Mouse (Mus musculus): ENCODE measurements at regions not wholly inside any gene's neighbourhood (a gene's known extent, or its start where the extent isn't known, plus 50 kb on each side); places are given as distances from the start of the nearest gene placed in this dataset.

DNA sequence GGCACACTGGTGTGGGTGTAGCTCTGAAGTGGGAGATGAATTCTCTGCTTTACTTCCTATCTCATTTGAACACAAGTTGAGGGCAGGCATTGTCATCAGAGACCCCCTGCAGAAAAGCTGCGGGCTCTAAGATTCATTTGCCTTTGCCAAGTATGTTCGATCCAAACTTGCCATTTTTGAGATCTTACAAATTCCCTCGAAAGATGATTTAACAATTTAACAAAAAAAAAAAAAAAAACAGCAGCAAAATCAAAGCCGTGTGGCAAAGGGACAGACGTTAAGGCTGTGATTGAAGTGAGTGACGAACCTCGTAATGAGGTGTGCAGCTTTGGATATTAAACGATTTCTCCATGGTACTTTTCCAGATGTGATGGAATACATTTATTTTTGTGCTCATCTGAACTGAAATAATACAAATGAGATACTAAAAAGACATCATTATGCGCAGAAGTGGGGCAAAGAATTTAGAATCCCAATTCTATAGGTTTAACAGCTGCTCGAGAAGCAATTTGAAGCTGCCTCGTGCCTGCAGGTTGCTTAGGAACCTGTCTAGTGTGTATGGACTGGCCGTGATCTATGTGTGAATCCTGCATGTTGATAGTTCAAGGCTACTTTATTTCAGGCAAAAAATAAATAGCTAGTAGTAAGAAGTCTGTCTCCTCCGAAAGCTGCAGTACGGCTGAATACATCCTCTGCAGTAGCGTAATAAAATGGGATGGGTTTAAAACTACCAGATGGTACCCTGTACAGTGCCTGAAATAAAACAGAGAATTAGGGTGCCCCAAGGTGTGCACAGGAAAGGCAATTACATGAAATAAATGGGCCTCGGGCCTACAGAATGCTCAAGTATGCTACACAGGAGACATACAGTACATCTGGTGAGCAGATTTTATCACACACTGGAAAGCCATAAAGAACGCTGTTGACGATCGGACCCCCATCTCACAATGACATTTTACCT, 393.0 kb upstream of the Hnrnpa3 start:
- no peak for DNase-seq (ENCODE audit: low spot score)
- intact Hi-C loops (cut with DNase I), result no loop called here

DNA sequence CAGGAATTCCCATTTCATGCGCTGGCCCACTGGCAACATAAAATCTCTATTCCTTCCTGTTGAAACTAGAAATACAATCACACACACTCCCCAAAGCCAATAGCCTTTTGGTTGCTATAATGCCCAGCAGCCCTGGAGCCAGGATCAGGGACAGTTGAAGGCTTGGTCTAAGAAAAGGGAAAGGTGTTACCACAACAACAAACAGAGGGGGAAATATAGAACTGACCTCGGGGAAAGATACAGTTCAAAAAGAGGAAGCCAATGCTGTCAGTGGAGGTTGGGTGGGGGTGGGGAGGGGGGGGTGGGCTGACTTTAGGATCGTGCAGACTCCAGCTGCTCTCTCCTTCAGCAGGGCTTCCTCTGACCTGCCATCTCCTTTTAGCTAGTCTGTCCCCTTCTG, 391.1 kb upstream of the Hnrnpa3 start:
- intact Hi-C loops (cut with DNase I), result no loop called here

GRCm38 (mm10) chr2:75269446-75269845, 389.6 kb upstream of the Hnrnpa3 start:
- intact Hi-C loops (cut with DNase I), result no loop called here
- DNase-seq (ENCODE audit: low spot score), result no peak

More for the DNA sequence above, 391.1 kb upstream of the Hnrnpa3 start:
- DNase-seq (ENCODE audit: low spot score), result no peak

DNA sequence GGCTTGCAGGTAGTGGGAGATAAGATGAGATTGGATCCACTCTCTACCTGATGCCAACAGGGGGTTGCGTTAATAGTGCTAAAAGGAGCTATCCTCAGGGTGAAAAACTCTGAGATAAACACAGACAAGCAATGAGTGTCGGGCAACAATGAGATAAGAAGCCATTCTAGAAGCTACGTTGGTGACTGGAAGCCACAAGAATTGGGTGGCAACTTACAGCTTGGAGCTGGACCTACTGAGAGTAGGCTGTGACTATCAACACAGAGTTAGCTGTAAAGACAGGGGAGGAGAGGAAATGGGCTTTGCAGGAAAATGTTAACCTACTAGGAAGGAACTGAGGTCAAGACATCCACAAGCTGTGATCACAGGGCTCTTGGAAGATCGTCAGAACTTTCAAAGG, 388.9 kb upstream of the Hnrnpa3 start:
- DNase-seq (ENCODE audit: low spot score), result no peak
- intact Hi-C loops (cut with DNase I), result no loop called here

GRCm38 (mm10) chr2:75287900-75288299, 371.2 kb upstream of the Hnrnpa3 start:
- DNase-seq (ENCODE audit: low spot score), result no peak
- intact Hi-C loops (cut with DNase I), result no loop called here

- no peak for DNase-seq (ENCODE audit: low spot score)
- intact Hi-C loops (cut with DNase I), result no loop called here
Observed at GRCm38 (mm10) chr2:75291674-75292073, 367.4 kb upstream of the Hnrnpa3 start.

- no peak for DNase-seq (ENCODE audit: low spot score)
- intact Hi-C loops (cut with DNase I), result no loop called here
Observed at GRCm38 (mm10) chr2:75306821-75307220, 352.2 kb upstream of the Hnrnpa3 start.

GRCm38 (mm10) chr2:75311191-75311590, 347.9 kb upstream of the Hnrnpa3 start:
- DNase-seq (ENCODE audit: low spot score), result no peak
- intact Hi-C loops (cut with DNase I), result loop anchor here (5.0 to 10.0 kb wide), 4 partner anchors 159 to 276 kb away; no protein-coding TSS in a partner anchor

- intact Hi-C loops (cut with DNase I), result loop anchor here (2.0 to 10.0 kb wide), 5 partner anchors 160 to 609 kb away; no protein-coding TSS in a partner anchor
- no peak for DNase-seq (ENCODE audit: low spot score)
Observed at GRCm38 (mm10) chr2:75312246-75312645, 346.8 kb upstream of the Hnrnpa3 start.

DNA sequence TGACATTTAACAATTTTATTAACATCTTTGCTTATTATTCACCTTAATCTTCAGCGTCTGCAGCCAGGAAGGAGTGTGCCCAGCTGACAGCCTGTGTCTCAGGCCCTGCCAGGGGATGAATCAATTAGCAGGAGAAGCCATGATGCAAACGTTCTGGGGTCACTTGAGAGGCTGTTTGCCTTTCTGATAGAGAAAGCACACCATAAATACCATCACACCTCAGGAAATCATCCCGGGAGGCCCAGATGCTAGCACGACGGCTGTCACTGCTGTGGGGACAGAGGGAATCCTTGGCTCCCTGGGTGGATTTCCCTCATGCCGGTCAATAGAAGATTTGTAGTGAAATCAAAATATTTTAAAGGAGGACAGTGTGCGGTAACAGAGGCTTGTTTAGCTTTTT, 343.7 kb upstream of the Hnrnpa3 start:
- DNase-seq (ENCODE audit: low spot score), result no peak
- intact Hi-C loops (cut with DNase I), result loop anchor here (10.0 kb wide), 1 partner anchor 261 kb away; no protein-coding TSS in a partner anchor

DNA sequence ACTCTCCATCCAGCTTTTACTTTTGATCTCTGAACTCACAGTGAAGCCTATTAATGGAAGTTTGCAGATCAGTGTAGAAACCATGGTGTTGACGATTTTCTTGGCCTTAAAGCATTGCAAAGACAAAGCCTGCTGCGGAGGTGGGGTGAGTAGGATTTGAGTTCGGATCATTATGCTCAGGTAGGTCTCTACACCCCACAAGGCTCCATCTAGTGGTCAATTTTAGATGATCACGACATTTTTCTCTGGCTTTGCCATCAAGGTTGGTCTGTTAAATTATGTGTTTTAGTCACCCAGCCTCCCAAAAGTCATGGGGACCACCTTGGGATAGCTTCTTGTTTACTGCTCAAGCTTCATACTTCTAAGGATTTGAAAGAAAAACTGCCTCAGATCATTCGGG, 340.9 kb upstream of the Hnrnpa3 start:
- no peak for DNase-seq (ENCODE audit: low spot score)
- intact Hi-C loops (cut with DNase I), result loop anchor here (10.0 kb wide), 1 partner anchor 263 kb away; no protein-coding TSS in a partner anchor

- intact Hi-C loops (cut with DNase I), result no loop called here
- no peak for DNase-seq (ENCODE audit: low spot score)
Observed at GRCm38 (mm10) chr2:75324146-75324749, 334.8 kb upstream of the Hnrnpa3 start.

GRCm38 (mm10) chr2:75329598-75329997, 329.5 kb upstream of the Hnrnpa3 start:
- no peak for DNase-seq (ENCODE audit: low spot score)
- intact Hi-C loops (cut with DNase I), result no loop called here

DNA sequence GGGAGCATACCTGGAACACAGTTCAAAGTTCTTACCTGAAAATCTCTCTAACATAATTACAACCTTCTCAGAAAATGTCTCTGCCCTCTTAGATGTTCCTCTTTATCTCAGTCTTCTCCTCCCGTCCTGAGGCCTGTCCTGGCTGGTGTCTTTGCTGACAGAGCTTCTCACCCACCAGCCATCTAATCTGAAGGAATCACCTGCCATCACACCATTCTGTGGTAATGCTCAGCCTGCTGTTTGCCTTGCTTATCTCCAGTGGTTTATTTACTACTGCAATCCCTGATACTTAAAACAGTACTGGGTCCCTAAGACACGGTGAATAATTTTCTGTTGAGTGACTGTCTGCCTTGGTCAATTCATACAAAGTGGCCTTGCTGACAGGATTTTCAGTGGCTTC, 317.8 kb upstream of the Hnrnpa3 start:
- no peak for DNase-seq (ENCODE audit: low spot score)
- intact Hi-C loops (cut with DNase I), result no loop called here

- no peak for DNase-seq (ENCODE audit: low spot score)
Observed at GRCm38 (mm10) chr2:75341726-75342280, 317.3 kb upstream of the Hnrnpa3 start.

GRCm38 (mm10) chr2:75350902-75351301, 308.2 kb upstream of the Hnrnpa3 start:
- no peak for DNase-seq (ENCODE audit: low spot score)
- intact Hi-C loops (cut with DNase I), result no loop called here

More at GRCm38 (mm10) chr2:75341726-75342280, 317.3 kb upstream of the Hnrnpa3 start:
- intact Hi-C loops (cut with DNase I), result no loop called here

DNA sequence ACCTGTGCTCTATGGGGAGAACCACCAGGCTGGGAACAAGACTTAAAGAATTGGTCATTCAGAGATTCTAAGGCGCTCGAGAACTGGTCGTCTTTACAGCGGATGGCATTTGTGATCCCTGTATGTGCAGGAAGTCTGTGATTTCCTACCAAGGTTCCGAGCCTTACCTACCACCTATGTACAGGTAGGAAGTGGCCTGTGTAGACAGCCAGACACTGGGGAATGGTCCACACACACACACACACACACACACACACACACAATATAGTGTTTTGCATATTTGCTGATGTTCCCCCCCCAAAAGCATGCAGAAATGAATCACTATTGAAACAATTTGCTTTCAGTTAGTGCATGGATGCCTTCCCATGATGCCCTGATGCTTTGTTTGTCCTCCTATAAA, 307.1 kb upstream of the Hnrnpa3 start:
- intact Hi-C loops (cut with DNase I), result no loop called here
- DNase-seq (ENCODE audit: low spot score), result no peak

- intact Hi-C loops (cut with DNase I), result no loop called here
- no peak for DNase-seq (ENCODE audit: low spot score)
Observed at GRCm38 (mm10) chr2:75352564-75352963, 306.5 kb upstream of the Hnrnpa3 start.

GRCm38 (mm10) chr2:75356691-75357375, 302.2 kb upstream of the Hnrnpa3 start:
- peak; percentile 52 for DNase-seq (ENCODE audit: low spot score)
- intact Hi-C loops (cut with DNase I), result no loop called here

DNA sequence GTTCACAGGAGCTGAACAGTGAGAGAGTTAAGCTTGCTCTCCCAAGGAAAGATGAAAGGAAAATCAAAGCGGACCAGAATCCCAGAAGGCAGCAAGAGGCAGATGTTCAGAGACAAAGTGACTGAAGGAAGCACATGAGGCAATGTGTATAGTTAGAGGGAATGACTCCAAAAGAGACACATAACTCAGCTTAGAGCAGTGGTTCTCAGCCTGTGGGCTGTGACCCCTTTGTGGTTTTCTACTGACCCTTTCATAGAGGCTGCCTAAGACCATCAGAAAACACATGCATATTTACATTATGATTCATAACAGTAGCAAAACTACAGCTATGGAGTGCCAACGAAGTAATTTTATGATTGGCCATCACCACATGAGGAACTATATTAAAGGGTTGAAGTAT, 301.5 kb upstream of the Hnrnpa3 start:
- intact Hi-C loops (cut with DNase I), result no loop called here

More for the DNA sequence above, 301.5 kb upstream of the Hnrnpa3 start:
- no peak for DNase-seq (ENCODE audit: low spot score)

Data from heart, postnatal 25 days (tissue).